Mouse (Mus musculus): ENCODE data around the gene Sept5. TPM values are rescaled to one million over a fixed set of nuclear protein-coding genes. Genes with fewer than 3 reads are reported as not detected.

The Sept5 gene
- total and polyA plus RNA-seq, 2 experiments from 2014 or later: 267 to 373 TPM

DNA sequence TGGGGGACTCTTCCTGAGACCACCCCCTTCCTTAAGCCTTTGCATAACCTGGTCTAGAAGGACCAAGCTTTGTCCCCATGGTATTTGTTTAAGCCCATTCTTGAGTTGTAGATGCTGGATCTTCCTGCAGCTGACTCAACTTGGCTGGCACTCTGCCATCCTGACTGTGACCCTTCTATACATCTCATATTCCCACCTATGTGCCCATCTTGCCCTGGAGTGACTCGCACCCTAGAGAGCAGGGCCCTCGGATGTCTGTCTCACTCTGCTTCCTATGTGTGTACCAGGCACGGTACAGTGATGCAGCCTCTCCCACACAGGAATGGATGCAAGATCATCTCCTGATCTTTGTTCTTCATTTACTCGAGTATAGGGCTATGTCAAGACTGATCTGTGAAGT lies 13.1 kb upstream of the Sept5 start:
- DNase-seq (no peak), ATAC-seq (no peak)
- Histone ChIP-seq H3K4me2 (ENCODE audit: low read depth) (no peak overlapping the region), H3K27ac (ENCODE audit: low read depth, low read length) (no peak overlapping the region), H3K4me1 (ENCODE audit: insufficient read depth) (no peaks in the 10 kb centered on the region), H3K36me3 (ENCODE audit: insufficient read depth) (no peaks in the 10 kb centered on the region), H3K9ac (no peak overlapping the region), H3K27me3 (ENCODE audit: insufficient read depth, low read length) (no peaks in the 10 kb centered on the region), H3K9me3 (ENCODE audit: low read length) (no peaks in the 10 kb centered on the region), H3K4me3 (ENCODE audit: low read depth, low read length) (no peak overlapping the region)
- WGBS: 83% methylated on average over 4 of the region's 4 CpGs
- no peak for TF ChIP-seq CTCF (IDR thresholded peaks at IDR 0.05; ENCODE audit: low read depth)

DNA sequence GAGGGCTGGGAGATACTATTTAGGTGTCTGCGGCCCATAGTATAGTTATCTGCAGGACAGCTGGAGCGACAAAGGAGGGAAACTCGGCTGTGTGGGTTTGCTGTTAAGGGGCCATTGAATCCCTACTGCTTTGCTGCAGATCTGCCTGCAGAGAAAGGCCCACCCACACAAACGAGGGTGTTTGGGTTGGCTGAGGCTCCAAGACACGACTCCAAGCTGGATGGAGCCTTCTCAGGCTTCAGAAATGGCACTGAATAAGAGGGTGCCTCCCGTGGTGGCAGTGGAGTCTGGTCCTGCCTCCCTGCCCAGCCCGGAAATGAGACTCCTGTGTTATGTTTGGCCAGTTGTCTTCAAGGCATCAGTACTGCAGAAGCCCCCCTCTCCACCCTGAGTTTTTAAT lies 12.5 kb upstream of the Sept5 start:
- no peak for TF ChIP-seq CTCF (IDR thresholded peaks at IDR 0.05; ENCODE audit: low read depth)
- Histone ChIP-seq H3K9ac (no peak overlapping the region), H3K4me3 (ENCODE audit: low read depth, low read length) (no peak overlapping the region), H3K9me3 (ENCODE audit: low read length) (no peaks in the 10 kb centered on the region), H3K27ac (ENCODE audit: low read depth, low read length) (no peak overlapping the region), H3K27me3 (ENCODE audit: insufficient read depth, low read length) (no peaks in the 10 kb centered on the region), H3K4me2 (ENCODE audit: low read depth) (no peak overlapping the region), H3K36me3 (ENCODE audit: insufficient read depth) (no peaks in the 10 kb centered on the region), H3K4me1 (ENCODE audit: insufficient read depth) (no peaks in the 10 kb centered on the region)
- WGBS: 49% methylated on average over 7 of the region's 7 CpGs
- ATAC-seq (no peak), DNase-seq (no peak)

DNA sequence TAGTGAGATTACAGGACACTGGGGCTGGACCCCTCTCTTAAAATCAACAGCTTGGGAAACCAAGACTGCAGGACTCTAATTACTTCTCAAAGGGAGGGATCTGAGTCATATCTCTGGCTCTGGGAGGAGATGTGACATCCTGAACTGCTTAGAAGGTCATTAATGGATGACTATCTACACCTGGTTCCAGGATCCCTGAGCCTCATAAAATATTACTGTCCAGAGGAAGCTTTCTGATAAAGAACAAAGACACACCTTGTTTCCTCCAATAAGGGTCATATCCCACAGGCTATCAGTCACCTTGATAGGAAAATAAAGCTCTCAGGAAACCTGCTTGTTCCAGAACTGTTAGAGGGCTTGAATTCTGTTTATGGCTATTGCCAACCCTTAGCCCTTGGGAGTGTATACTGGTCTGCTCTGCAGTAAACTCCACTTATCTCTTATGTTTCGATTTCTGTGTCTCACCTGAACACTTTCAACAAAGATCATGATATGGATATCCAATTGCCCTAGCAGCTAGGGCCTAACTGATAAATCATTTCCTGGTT lies 9.7 kb upstream of the Sept5 start:
- Histone ChIP-seq H3K4me1 (ENCODE audit: insufficient read depth) (no peaks in the 10 kb centered on the region), H3K9me3 (ENCODE audit: low read length) (no peaks in the 10 kb centered on the region), H3K4me3 (ENCODE audit: low read depth, low read length) (no peak overlapping the region), H3K4me2 (ENCODE audit: low read depth) (no peak overlapping the region), H3K27ac (ENCODE audit: low read depth, low read length) (no peak overlapping the region), H3K9ac (no peak overlapping the region), H3K27me3 (ENCODE audit: insufficient read depth, low read length) (no peaks in the 10 kb centered on the region), H3K36me3 (ENCODE audit: insufficient read depth) (no peaks in the 10 kb centered on the region)
- DNase-seq (no peak), ATAC-seq (no peak)
- 87% methylated on average over 1 of the region's 1 CpGs for WGBS
- no peak for TF ChIP-seq CTCF (IDR thresholded peaks at IDR 0.05; ENCODE audit: low read depth)

DNA sequence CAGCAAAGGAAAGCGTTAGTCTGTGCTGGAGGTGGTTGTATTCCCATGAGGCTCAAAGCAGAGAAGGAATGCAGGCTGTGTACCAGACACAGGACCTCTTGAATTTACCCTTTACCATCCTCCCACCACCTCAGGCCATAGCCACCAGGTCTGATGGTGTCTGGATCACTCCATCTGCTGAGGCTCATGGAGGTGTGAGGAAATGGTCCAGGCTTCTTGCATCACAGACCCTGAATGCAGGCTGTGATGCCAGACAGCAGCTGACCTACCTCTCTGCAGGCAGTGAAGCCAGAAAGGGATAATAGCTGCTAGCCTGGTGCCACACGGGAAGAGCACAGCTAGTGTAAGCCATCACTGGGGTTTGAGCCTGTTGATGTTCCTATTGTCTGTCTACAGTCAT lies 8.6 kb upstream of the Sept5 start:
- Histone ChIP-seq H3K4me1 (ENCODE audit: insufficient read depth) (no peaks in the 10 kb centered on the region), H3K4me3 (ENCODE audit: low read depth, low read length) (no peak overlapping the region), H3K9ac (no peak overlapping the region), H3K36me3 (ENCODE audit: insufficient read depth) (no peaks in the 10 kb centered on the region), H3K27ac (ENCODE audit: low read depth, low read length) (no peak overlapping the region), H3K27me3 (ENCODE audit: insufficient read depth, low read length) (no peaks in the 10 kb centered on the region), H3K4me2 (ENCODE audit: low read depth) (no peak overlapping the region), H3K9me3 (ENCODE audit: low read length) (no peaks in the 10 kb centered on the region)
- ATAC-seq (no peak), DNase-seq (no peak)
- TF ChIP-seq CTCF (IDR thresholded peaks at IDR 0.05; ENCODE audit: low read depth): no peak
- 38% methylated on average over 2 of the region's 2 CpGs for WGBS

DNA sequence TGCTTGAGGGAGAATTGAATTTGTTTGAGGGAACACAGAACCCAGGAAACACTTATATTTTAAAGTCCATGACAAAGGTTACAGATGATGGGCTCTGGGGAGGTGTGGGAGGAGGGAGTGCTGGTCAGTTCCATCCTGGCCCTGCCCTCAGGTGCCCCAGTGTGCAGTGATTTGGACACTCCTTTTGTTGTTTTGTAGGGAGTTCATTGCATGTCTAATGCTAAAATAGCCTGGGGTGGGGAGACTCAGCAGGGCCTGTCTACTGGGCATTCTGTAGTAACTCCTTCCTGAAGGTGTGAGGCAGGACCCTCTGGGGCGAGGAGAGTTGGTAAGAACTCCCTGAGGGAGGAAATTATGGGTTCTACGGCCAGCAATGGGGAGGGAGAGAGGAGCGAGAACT lies 7.0 kb upstream of the Sept5 start:
- Histone ChIP-seq H3K4me2 (ENCODE audit: low read depth) (no peak overlapping the region), H3K27me3 (ENCODE audit: insufficient read depth, low read length) (no peaks in the 10 kb centered on the region), H3K9me3 (ENCODE audit: low read length) (no peaks in the 10 kb centered on the region), H3K27ac (ENCODE audit: low read depth, low read length) (no peak overlapping the region), H3K4me1 (ENCODE audit: insufficient read depth) (no peaks in the 10 kb centered on the region), H3K4me3 (ENCODE audit: low read depth, low read length) (no peak overlapping the region), H3K36me3 (ENCODE audit: insufficient read depth) (no peaks in the 10 kb centered on the region), H3K9ac (no peak overlapping the region)
- TF ChIP-seq CTCF (IDR thresholded peaks at IDR 0.05; ENCODE audit: low read depth): no peak
- DNase-seq (no peak), ATAC-seq (no peak)
- 68% methylated on average over 3 of the region's 3 CpGs for WGBS

DNA sequence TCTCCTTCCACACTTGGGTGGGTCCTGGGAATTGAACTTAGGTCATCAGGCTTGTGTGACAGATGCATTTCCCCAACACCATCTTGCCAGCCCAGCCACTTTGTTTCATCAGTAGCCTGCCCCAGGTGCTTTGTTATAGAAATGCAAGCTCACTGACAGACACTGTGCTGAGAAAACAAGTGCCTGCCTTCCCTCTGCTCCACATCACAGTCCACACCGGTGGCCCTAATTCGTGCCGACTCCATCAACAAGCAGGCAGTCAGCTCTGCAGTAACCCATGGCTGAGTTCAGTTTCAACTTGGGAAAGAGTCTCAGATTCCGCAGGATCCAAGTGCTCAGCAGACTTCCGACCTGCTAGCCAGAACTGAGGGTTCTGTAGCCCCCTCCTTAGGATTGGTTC lies 6.6 kb upstream of the Sept5 start:
- WGBS: 83% methylated on average over 5 of the region's 5 CpGs
- no peak for TF ChIP-seq CTCF (IDR thresholded peaks at IDR 0.05; ENCODE audit: low read depth)

DNA sequence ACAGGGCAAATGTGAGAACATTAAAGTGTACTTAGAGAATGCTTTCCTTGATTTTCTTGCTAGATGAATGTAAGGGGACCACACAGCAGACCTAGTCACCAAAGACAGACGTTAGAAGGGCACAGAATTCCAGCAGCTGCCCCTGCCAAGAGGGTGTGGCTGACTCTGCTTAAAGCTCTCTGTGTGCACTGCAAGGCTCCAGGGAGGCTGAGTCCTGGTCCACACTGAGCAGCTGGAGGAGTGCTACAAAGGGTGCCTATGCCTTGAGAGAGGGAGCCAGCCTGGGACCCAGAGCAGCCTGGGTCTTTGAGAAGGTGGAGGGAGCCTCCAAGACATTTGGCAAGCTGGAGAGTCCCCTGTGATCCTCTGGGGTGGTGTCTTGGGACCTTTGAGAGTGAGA lies 3.6 kb upstream of the Sept5 start:
- Histone ChIP-seq H3K4me2 (ENCODE audit: low read depth) (no peak overlapping the region), H3K27ac (ENCODE audit: low read depth, low read length) (no peak overlapping the region), H3K27me3 (ENCODE audit: insufficient read depth, low read length) (no peaks in the 10 kb centered on the region), H3K9me3 (ENCODE audit: low read length) (no peaks in the 10 kb centered on the region), H3K36me3 (ENCODE audit: insufficient read depth) (no peaks in the 10 kb centered on the region), H3K4me1 (ENCODE audit: insufficient read depth) (peaks cover 2% of the 10 kb centered on the region; the same call in 1 of the 2 replicates), H3K4me3 (ENCODE audit: low read depth, low read length) (no peak overlapping the region), H3K9ac (no peak overlapping the region)
- no peak for TF ChIP-seq CTCF (IDR thresholded peaks at IDR 0.05; ENCODE audit: low read depth)
- DNase-seq (no peak), ATAC-seq (no peak)
- 10% methylated on average over 1 of the region's 1 CpGs for WGBS

More for the DNA sequence above, 6.6 kb upstream of the Sept5 start:
- ATAC-seq: no peak
- H3K27ac ChIP-seq (ENCODE audit: low read depth, low read length): no peak overlapping the region
- H3K27me3 ChIP-seq (ENCODE audit: insufficient read depth, low read length): no peaks in the 10 kb centered on the region
- no peak overlapping the region for H3K9ac ChIP-seq
- no peaks in the 10 kb centered on the region for H3K36me3 ChIP-seq (ENCODE audit: insufficient read depth)
- no peak overlapping the region for H3K4me2 ChIP-seq (ENCODE audit: low read depth)
- no peaks in the 10 kb centered on the region for H3K9me3 ChIP-seq (ENCODE audit: low read length)
- H3K4me3 ChIP-seq (ENCODE audit: low read depth, low read length): no peak overlapping the region
- H3K4me1 ChIP-seq (ENCODE audit: insufficient read depth): no peaks in the 10 kb centered on the region
- DNase-seq: no peak
